Mouse (Mus musculus) gastrocnemius, postnatal 4 days (tissue): Measurements from ENCODE around the gene Tcf20. TPM values are rescaled to one million over a fixed set of nuclear protein-coding genes. Genes with fewer than 3 reads are reported as not detected.

Experiments used
- DNase-seq, 2 experiments: peaks; one replicate each; pipeline ENCODE4 v3.0.0; 2021 to 2022; ENCODE audit warnings: low spot score in 2 of 2, mixed read lengths in 2 of 2
- total RNA-seq, 2 experiments: library from RNA; stranded (reverse); gene quantifications; 2 replicates each; pipeline ENCODE4 v1.2.3; 2021

Tcf20 gene
- total RNA-seq, 2 experiments from 2014 or later: 51.0 to 58.8 TPM

- no peak for DNase-seq
Observed at GRCm38 (mm10) chr15:82995239-82995638, 7.6 kb upstream of the Tcf20 start.

- no peak for DNase-seq
Observed at GRCm38 (mm10) chr15:82992911-82993310, 5.2 kb upstream of the Tcf20 start.

- DNase-seq: no peak
Observed at GRCm38 (mm10) chr15:82992079-82992783, 4.6 kb upstream of the Tcf20 start.

GRCm38 (mm10) chr15:82989190-82989704 lies 1.6 kb upstream of the Tcf20 start:
- no peak for DNase-seq

GRCm38 (mm10) chr15:82987014-82987731 lies 499 bp downstream of the Tcf20 start:
- no peak for DNase-seq

- DNase-seq: no peak
Observed at GRCm38 (mm10) chr15:82984574-82984973, 3.1 kb downstream of the Tcf20 start.

GRCm38 (mm10) chr15:82984097-82984496 lies 3.6 kb downstream of the Tcf20 start:
- no peak for DNase-seq

- peak; percentile 38 to 67 for DNase-seq
Observed at GRCm38 (mm10) chr15:82983416-82984026, 4.2 kb downstream of the Tcf20 start.

GRCm38 (mm10) chr15:82982724-82983415 lies 4.8 kb downstream of the Tcf20 start:
- DNase-seq: peak; percentile 66 to 85

- DNase-seq: no peak
Observed at GRCm38 (mm10) chr15:82981676-82982520, 5.8 kb downstream of the Tcf20 start.

GRCm38 (mm10) chr15:82979531-82979930 lies 8.1 kb downstream of the Tcf20 start:
- DNase-seq: no peak

GRCm38 (mm10) chr15:82974471-82974870 lies 13.2 kb downstream of the Tcf20 start:
- DNase-seq: no peak

GRCm38 (mm10) chr15:82969206-82969721 lies 18.4 kb downstream of the Tcf20 start:
- no peak for DNase-seq

GRCm38 (mm10) chr15:82968449-82968848 lies 19.2 kb downstream of the Tcf20 start:
- peak in 1 of 2 experiments; percentile 52 for DNase-seq

GRCm38 (mm10) chr15:82967947-82968346 lies 19.7 kb downstream of the Tcf20 start:
- DNase-seq: no peak

GRCm38 (mm10) chr15:82964266-82964825 lies 23.3 kb downstream of the Tcf20 start:
- DNase-seq: no peak

- DNase-seq: no peak
Observed at GRCm38 (mm10) chr15:82963556-82964156, 24.0 kb downstream of the Tcf20 start.

- no peak for DNase-seq
Observed at GRCm38 (mm10) chr15:82963090-82963489, 24.6 kb downstream of the Tcf20 start.

- DNase-seq: no peak
Observed at GRCm38 (mm10) chr15:82962536-82962935, 25.1 kb downstream of the Tcf20 start.
